Mouse (Mus musculus) kidney, adult 2 months (tissue): ENCODE results near the gene Slc6a20b.

Experiments
- CTCF ChIP-seq: fragments of 200-500 bp; conservative IDR thresholded peaks from 2 replicates; pipeline ENCODE4 v1.5.1; 2011; ENCODE audit warnings: low read depth, mild to moderate bottlenecking, control low read depth, low read length, moderate library complexity, mixed read lengths; ENCODE audit not compliant: insufficient read depth, insufficient read length
- POLR2A ChIP-seq: fragments of 200-500 bp; IDR thresholded peaks from one replicate; pipeline ENCODE4 v1.6.1; 2011; ENCODE audit warnings: low read depth, low read length, control low read depth

DNA sequence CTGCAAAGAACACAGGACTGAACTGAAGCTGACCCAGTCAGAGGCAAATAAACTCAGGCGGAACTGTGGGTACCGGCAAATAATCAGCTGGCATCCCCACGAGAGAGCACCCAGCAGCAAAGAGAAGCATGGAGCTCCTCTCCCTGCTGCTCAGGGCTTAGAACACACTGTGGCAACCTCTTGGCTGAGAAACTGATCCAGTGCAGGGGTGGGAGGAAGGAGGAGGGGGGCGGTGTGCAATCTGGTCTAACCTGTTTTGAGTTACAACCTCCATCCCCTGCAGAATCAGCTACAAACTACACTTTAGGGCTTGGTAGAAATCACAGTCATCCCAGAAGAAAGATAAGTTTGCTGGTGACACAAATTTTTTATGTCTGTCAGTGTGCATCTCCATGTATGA lies 19.0 kb upstream of the Slc6a20b start:
- TF ChIP-seq CTCF, result no peak
- TF ChIP-seq POLR2A, result no peak
